Mouse (Mus musculus) monocyte, adult 2 months (primary cell): ENCODE measurements around the gene Cd180.

Experiments used
- DNase-seq, 2 experiments: peaks; one replicate each; pipeline ENCODE4 v3.0.0; 2022; ENCODE audit warnings: low spot score in 2 of 2, low read depth in 1 of 2

Gene Cd180

GRCm38 (mm10) chr13:102693341-102693801, at the start of gene Cd180:
Gene Cd180, plus strand, starts transcription at chr13:102693558.
- peak in 1 of 2 experiments; percentile 41 for DNase-seq

GRCm38 (mm10) chr13:102644344-102644743, 49.0 kb upstream of the Cd180 start:
- no peak for DNase-seq

- no peak for DNase-seq
These were observed 48.4 kb upstream of the Cd180 start for GRCm38 (mm10) chr13:102644789-102645551.

- DNase-seq, result no peak
These were observed 47.0 kb upstream of the Cd180 start for GRCm38 (mm10) chr13:102646271-102646771.

- DNase-seq, result no peak
These were observed 45.8 kb upstream of the Cd180 start for GRCm38 (mm10) chr13:102647511-102647910.

GRCm38 (mm10) chr13:102652303-102652889, 41.0 kb upstream of the Cd180 start:
- no peak for DNase-seq

- DNase-seq, result no peak
These were observed 38.2 kb upstream of the Cd180 start for GRCm38 (mm10) chr13:102655071-102655570.

- DNase-seq, result no peak
These were observed 37.1 kb upstream of the Cd180 start for GRCm38 (mm10) chr13:102656153-102656690.

GRCm38 (mm10) chr13:102658223-102658839, 35.0 kb upstream of the Cd180 start:
- no peak for DNase-seq

- no peak for DNase-seq
These were observed 29.3 kb upstream of the Cd180 start for GRCm38 (mm10) chr13:102664041-102664440.

GRCm38 (mm10) chr13:102664843-102665587, 28.3 kb upstream of the Cd180 start:
- DNase-seq, result no peak

GRCm38 (mm10) chr13:102665588-102666232, 27.6 kb upstream of the Cd180 start:
- DNase-seq, result no peak

GRCm38 (mm10) chr13:102666233-102666614, 27.1 kb upstream of the Cd180 start:
- DNase-seq, result no peak

- no peak for DNase-seq
These were observed 26.6 kb upstream of the Cd180 start for GRCm38 (mm10) chr13:102666731-102667130.

GRCm38 (mm10) chr13:102667401-102667800, 26.0 kb upstream of the Cd180 start:
- DNase-seq, result no peak

- DNase-seq, result no peak
These were observed 25.5 kb upstream of the Cd180 start for GRCm38 (mm10) chr13:102667842-102668241.

GRCm38 (mm10) chr13:102668933-102669332, 24.4 kb upstream of the Cd180 start:
- no peak for DNase-seq

GRCm38 (mm10) chr13:102669522-102670256, 23.7 kb upstream of the Cd180 start:
- no peak for DNase-seq

GRCm38 (mm10) chr13:102670503-102670902, 22.9 kb upstream of the Cd180 start:
- no peak for DNase-seq

- no peak for DNase-seq
These were observed 19.3 kb upstream of the Cd180 start for GRCm38 (mm10) chr13:102674083-102674482.
